Mouse (Mus musculus): ENCODE measurements around the gene Oas2. TPM values are rescaled to one million over a fixed set of nuclear protein-coding genes. Genes with fewer than 3 reads are reported as not detected.

The Oas2 gene
- polyA plus RNA-seq, 1 experiment = not detected

- Histone ChIP-seq H3K36me3 (ENCODE audit: control insufficient read depth) (no peaks in the 10 kb centered on the region), H3K9me3 (ENCODE audit: control insufficient read depth, low read length) (no peaks in the 10 kb centered on the region), H3K27me3 (ENCODE audit: control insufficient read depth) (peaks cover 50% of the 10 kb centered on the region), H3K4me1 (ENCODE audit: control insufficient read depth) (peaks cover 3% of the 10 kb centered on the region), H3K4me3 (replicated peaks) (no peak overlapping the region)
- TF ChIP-seq TAL1 (IDR thresholded peaks at IDR 0.05; ENCODE audit: low read length) = no peak
- TF ChIP-seq GATA1 (IDR thresholded peaks at IDR 0.05; ENCODE audit: low read length) = no peak
Observed at GRCm38 (mm10) chr5:120682982-120683771, 66.5 kb downstream of the Oas2 start.

- H3K27me3 ChIP-seq (ENCODE audit: control insufficient read depth) = peaks cover 53% of the 10 kb centered on the region
- H3K4me3 ChIP-seq (replicated peaks) = no peak overlapping the region
- H3K4me1 ChIP-seq (ENCODE audit: control insufficient read depth) = no peaks in the 10 kb centered on the region; the same call in 1 of the 2 replicates
- H3K36me3 ChIP-seq (ENCODE audit: control insufficient read depth) = no peaks in the 10 kb centered on the region
- TF ChIP-seq TAL1 (IDR thresholded peaks at IDR 0.05; ENCODE audit: low read length) (no peak), GATA1 (IDR thresholded peaks at IDR 0.05; ENCODE audit: low read length) (no peak)
- peaks cover 4% of the 10 kb centered on the region for H3K9me3 ChIP-seq (ENCODE audit: control insufficient read depth, low read length)
Observed at GRCm38 (mm10) chr5:120680918-120681317, 68.7 kb downstream of the Oas2 start.

Other genes starting within 250 kb of the Oas2 start
- gene Plbd2, start 246.2 kb downstream of the Oas2 start, polyA plus RNA-seq (2012) = 0.83 and 0.99 TPM in 2 replicates
- gene Slc8b1, start 238.7 kb downstream of the Oas2 start, polyA plus RNA-seq (2012) = 0.02 and 0.21 TPM in 2 replicates
- 30.3 TPM in 2 replicates for gene Tpcn1, start 161.2 kb downstream of the Oas2 start, polyA plus RNA-seq (2012)
- 0.98 and 1.3 TPM in 2 replicates for gene Iqcd, start 160.8 kb downstream of the Oas2 start, polyA plus RNA-seq (2012)
- gene Rita1, start 137.3 kb downstream of the Oas2 start, polyA plus RNA-seq (2012) = 1.5 and 1.7 TPM in 2 replicates
- 3.1 and 3.4 TPM in 2 replicates for gene Ddx54, start 137.1 kb downstream of the Oas2 start, polyA plus RNA-seq (2012)
- gene Cfap73, start 115.6 kb downstream of the Oas2 start, polyA plus RNA-seq (2012) = not detected in 2 replicates
- gene Rasal1, start 101.0 kb downstream of the Oas2 start, polyA plus RNA-seq (2012) = 0.01 TPM in 1 of 2 replicates, not detected in the other
- not detected in 2 replicates for gene Dtx1, start 37.9 kb downstream of the Oas2 start, polyA plus RNA-seq (2012)
- 0.02 TPM in 2 replicates for gene Oas3, start 27.8 kb upstream of the Oas2 start, polyA plus RNA-seq (2012)
- not detected in 2 replicates for gene Oas1e, start 45.7 kb upstream of the Oas2 start, polyA plus RNA-seq (2012)
- gene Oas1c, start 62.7 kb upstream of the Oas2 start, polyA plus RNA-seq (2012) = not detected in 2 replicates
- gene Oas1f, start 97.5 kb upstream of the Oas2 start, polyA plus RNA-seq (2012) = not detected in 2 replicates
- gene Oas1h, start 111.6 kb upstream of the Oas2 start, polyA plus RNA-seq (2012) = not detected in 2 replicates
- not detected in 2 replicates for gene Oas1g, start 137.8 kb upstream of the Oas2 start, polyA plus RNA-seq (2012)
- not detected in 2 replicates for gene Oas1a, start 157.7 kb upstream of the Oas2 start, polyA plus RNA-seq (2012)
- not detected in 2 replicates for gene Oas1d, start 164.7 kb upstream of the Oas2 start, polyA plus RNA-seq (2012)

Data from erythroblast, embryonic 14.5 days (primary cell).